Mouse (Mus musculus): ENCODE measurements at regions not wholly inside any gene's neighbourhood (a gene's known extent, or its start where the extent isn't known, plus 50 kb on each side); places are given as distances from the start of the nearest gene placed in this dataset.
A peak's percentile ranks its signal among the peaks of the same experiment; 100 is the strongest.

DNA sequence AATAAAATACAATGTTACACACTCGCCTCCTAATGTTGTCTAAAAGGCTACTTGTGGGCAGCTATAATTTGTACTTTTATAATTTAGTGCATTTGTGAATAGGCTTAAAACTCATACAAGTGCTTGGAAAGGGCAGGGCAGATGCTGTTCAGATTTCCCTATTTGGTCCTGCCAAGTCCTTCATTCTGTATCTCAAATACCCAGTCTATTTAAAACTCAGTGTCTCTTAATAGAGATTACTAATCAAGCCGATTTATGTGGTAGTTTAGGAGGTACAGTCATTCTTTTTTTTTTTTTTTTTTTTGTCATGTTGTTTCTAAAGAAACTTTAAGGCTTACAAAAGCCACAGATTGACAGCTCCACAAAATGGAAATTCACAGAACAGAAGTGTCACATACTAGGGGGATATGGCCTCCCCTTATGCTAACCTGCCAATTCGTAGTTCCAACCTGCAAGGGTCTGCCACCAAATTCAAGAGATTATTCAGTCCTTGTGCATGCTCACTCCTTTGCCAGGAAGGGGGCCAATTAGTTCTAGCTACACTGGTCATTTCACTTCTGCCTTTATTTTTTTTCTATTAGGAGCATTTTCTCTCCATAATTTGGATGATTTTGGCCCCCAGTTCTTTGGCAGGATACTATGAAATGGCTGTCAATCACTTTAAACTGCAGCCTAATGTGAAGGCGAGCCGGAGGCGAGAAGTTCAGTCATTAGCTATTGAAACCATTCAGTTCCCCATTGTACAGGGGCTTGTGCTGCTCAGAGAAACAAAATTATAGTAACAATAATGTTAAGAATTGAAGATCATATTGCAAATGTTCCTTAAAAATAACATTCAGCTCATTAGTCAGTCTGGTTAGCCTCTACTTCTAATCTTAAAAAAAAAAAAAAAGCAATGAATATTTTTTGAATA, 247.9 kb upstream of the Mms22l start:
- no peak overlapping the region for H3K27ac ChIP-seq (ENCODE audit: low read length)
- peak; percentile 79 for ATAC-seq
- 41% methylated on average over 6 of the region's 6 CpGs for WGBS
- no peak overlapping the region for H3K4me3 ChIP-seq (ENCODE audit: low read depth, low read length)
- H3K27me3 ChIP-seq (ENCODE audit: control insufficient read depth, insufficient read depth, low read depth, low read length), result no peaks in the 10 kb centered on the region
- H3K4me2 ChIP-seq (ENCODE audit: low read length), result no peak overlapping the region
- H3K36me3 ChIP-seq (ENCODE audit: control insufficient read depth, insufficient read depth, low read length), result no peaks in the 10 kb centered on the region
- H3K9ac ChIP-seq (ENCODE audit: low read depth, low read length), result no peak overlapping the region
- H3K9me3 ChIP-seq (replicated peaks; ENCODE audit: control insufficient read depth, low read length, poor library complexity, severe bottlenecking), result no peaks in the 10 kb centered on the region
- H3K4me1 ChIP-seq (ENCODE audit: control insufficient read depth, insufficient read depth, low read length), result no peaks in the 10 kb centered on the region

DNA sequence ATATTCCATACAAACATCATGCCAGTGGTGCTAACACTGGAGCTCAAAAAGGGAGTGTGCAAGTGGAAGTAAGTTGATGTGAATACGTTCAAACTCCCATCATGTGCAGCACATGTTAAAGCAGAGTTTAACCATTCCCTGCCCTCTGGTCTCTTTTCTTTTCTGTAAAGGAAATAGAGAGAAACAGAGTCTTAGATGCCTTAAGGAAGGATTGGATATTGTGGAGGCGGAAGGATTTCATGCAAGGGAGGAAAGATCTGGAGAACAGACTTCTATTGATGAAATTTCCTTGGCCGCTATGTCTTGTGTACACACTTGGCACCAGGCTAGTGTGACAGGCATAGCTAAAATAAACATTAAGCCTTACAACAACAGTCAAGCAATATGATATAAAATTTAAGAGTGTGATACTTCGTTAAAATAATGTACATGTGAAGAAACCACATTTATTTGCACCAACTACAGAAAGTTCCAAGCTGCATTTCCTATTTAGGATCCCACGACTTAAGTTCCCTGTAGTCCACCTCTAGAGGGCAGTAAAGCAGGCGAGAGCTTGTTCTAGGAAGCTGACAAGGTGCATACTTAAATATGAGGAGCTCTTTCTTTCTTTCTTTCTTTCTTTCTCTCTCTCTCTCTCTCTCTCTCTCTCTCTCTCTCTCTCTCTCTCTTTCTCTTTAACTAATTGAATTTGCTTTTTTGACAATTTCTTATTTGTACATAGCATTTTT, 246.8 kb upstream of the Mms22l start:
- H3K4me2 ChIP-seq (ENCODE audit: low read length), result no peak overlapping the region
- H3K36me3 ChIP-seq (ENCODE audit: control insufficient read depth, insufficient read depth, low read length), result no peaks in the 10 kb centered on the region
- ATAC-seq, result no peak; the same call in 1 of the 2 replicates
- no peak overlapping the region for H3K27ac ChIP-seq (ENCODE audit: low read length)
- H3K27me3 ChIP-seq (ENCODE audit: control insufficient read depth, insufficient read depth, low read depth, low read length), result no peaks in the 10 kb centered on the region
- 45% methylated on average over 6 of the region's 6 CpGs for WGBS
- H3K4me3 ChIP-seq (ENCODE audit: low read depth, low read length), result no peak overlapping the region
- H3K9me3 ChIP-seq (replicated peaks; ENCODE audit: control insufficient read depth, low read length, poor library complexity, severe bottlenecking), result no peaks in the 10 kb centered on the region
- H3K9ac ChIP-seq (ENCODE audit: low read depth, low read length), result no peak overlapping the region
- no peaks in the 10 kb centered on the region for H3K4me1 ChIP-seq (ENCODE audit: control insufficient read depth, insufficient read depth, low read length)

DNA sequence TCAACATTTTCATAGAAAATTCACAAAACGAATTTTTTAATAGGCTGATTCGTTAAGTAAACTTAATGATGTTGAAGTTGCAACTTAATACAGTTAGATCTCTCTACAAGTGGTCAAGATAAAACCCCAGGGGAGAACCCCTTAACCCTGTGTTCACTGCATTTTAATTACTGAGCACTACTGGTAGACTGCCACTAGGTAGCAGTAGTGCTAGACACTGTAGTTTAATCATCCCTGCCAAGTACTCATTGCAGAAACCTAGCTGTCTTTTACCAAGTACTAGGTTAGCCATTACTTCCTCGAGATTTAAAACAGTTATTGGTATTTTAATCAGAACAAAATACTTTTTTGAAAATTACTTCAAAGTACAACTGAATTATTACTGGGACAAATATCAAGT, 218.1 kb upstream of the Mms22l start:
- 59% methylated on average over 3 of the region's 3 CpGs for WGBS
- no peak overlapping the region for H3K4me3 ChIP-seq (ENCODE audit: low read depth, low read length)
- H3K27ac ChIP-seq (ENCODE audit: low read length), result no peak overlapping the region
- no peak for ATAC-seq
- H3K9ac ChIP-seq (ENCODE audit: low read depth, low read length), result no peak overlapping the region
- no peaks in the 10 kb centered on the region for H3K27me3 ChIP-seq (ENCODE audit: control insufficient read depth, insufficient read depth, low read depth, low read length)
- H3K4me1 ChIP-seq (ENCODE audit: control insufficient read depth, insufficient read depth, low read length), result no peaks in the 10 kb centered on the region
- H3K4me2 ChIP-seq (ENCODE audit: low read length), result no peak overlapping the region
- H3K36me3 ChIP-seq (ENCODE audit: control insufficient read depth, insufficient read depth, low read length), result no peaks in the 10 kb centered on the region
- no peaks in the 10 kb centered on the region for H3K9me3 ChIP-seq (replicated peaks; ENCODE audit: control insufficient read depth, low read length, poor library complexity, severe bottlenecking)
